Mouse (Mus musculus): ENCODE measurements around the gene Dcdc2a. TPM values are rescaled to one million over a fixed set of nuclear protein-coding genes. Genes with fewer than 3 reads are reported as not detected.

The Dcdc2a gene
- total RNA-seq, 2 experiments from 2014 or later, result 0.79 to 20.8 TPM

DNA sequence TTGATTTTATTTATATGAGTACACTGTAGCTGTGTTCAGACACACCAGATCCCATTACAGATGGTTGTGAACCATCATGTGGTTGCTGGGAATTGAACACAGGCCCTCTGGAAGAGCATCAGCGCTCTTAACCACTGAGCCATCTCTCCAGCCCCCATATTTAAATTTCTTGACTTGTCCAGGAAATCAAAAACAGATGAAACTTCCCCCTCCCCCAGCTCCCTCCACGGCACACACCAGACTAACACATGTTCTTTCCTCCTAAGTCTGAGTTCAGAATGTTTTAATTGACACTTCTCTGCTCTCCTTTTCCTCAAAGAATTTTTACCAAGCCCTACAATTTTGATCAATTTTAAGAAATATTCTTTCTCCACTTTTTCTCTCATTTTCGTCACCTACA, 113.1 kb downstream of the Dcdc2a start:
- DNase-seq (ENCODE audit: low spot score in 2 of 2), result no peak

DNA sequence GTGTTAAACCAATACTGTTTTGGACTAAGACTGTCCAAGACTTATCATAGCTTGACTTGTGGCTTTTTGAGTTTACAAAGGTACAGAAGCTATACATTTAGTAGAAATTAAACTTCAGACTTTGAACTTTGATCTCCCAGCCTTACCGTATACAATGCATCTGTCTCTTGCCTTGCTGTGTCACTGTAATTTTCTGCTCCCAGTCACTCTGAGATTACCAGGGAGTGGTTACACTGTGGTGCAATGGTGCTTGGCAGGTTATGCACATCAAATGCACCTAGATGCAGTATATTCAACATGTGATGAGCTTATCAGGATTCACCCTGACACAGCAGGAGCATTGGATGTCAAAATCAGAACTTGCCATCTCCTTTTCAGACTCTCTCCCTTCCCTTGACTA, 122.0 kb downstream of the Dcdc2a start:
- DNase-seq (ENCODE audit: low spot score in 2 of 2), result no peak

DNA sequence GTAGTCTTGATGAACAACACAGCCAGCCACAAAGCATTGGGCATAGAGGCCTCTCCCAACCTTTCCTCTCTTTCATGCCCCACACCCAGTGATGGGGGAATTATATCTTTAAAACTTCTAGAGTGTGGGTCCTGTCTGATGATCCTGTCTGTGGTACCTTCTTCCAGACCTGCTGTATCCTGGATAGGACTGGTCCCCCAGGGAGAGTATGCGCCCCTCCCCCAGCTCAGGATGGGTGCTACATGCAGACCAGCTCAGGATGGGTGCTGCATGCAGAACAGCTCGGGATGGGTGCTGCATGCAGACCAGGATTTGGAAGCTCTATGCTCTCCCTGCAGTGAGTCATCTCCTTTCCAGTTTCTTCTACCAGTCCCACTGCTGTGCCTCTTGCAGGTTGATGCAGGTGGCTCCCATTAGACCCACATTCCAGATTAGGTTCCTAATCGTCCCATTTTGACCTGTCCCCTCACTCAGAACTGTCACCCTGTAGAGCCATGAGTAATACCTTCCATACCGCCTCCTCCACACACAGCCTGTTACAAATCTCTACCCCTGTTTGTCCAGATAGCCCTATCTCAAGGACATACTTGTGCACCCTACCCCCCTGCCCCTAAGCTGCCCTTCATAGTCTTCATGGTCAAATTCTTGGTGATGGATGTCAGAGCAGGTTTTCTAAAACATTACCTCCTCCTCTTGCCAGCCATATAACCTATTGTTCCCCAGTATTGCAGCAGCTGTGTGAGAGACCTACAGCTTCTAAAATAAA, 122.6 kb downstream of the Dcdc2a start:
- DNase-seq (ENCODE audit: low spot score in 2 of 2), result no peak

DNA sequence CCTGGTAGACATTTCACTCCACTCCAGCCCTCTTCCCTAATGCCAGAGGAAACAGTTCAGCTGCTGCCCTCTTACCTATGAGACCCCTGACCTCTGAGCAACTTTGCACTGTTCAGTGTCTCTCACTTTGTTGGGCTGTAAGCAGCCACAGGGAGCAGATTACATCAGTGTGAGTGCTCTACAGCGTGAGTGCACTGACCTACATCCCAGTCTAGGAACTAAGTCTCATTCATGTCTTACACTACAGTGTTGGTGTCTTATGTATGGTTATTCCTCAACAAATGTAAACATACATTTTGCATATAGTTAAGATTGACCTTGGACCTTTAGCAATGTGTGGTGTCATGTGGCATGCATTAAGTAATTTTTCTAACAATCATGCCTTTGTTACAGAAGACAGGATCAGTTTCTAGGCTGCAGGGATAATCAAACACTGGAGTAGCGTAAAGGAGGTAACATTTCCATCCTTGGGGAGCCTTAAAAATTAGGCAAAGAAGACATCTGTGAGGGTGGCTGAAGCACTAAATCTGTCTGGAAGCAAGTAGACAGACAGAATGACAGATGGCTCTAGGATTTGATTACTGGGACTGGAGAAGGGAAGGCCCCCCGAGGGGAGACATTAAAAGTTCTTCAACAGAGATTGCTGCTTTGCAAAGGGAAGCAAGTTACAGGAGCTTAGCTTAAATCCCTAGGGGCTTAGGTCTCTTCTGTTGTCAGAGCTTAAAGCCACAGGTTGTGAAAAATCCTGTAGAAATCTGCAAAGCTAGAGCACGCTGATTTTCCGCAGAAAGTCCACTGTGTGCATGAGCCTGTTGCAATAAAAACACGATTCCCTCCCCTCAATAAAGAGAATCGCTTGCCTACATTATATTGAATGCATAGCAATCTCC, 130.9 kb downstream of the Dcdc2a start:
- DNase-seq (ENCODE audit: low spot score in 2 of 2), result no peak

DNA sequence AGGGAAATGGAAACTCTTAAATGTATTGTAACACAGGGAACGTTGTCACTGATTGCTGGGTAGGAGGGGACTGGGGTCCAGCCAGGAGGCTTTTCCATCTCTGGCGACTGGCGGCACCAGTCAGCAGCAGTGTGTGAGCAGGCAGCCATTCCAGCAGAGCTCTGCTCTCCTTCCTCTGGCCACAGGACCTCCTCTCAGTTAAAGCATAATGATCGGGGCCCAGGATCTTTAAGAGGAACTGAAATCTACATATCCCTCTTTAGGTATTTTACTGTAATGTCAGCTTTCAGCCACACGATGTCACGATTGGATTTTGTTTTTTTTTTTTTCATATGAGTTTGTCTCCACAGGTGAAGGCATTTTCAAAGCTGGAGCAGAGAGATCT, 131.5 kb downstream of the Dcdc2a start:
- no peak for DNase-seq (ENCODE audit: low spot score in 2 of 2)

DNA sequence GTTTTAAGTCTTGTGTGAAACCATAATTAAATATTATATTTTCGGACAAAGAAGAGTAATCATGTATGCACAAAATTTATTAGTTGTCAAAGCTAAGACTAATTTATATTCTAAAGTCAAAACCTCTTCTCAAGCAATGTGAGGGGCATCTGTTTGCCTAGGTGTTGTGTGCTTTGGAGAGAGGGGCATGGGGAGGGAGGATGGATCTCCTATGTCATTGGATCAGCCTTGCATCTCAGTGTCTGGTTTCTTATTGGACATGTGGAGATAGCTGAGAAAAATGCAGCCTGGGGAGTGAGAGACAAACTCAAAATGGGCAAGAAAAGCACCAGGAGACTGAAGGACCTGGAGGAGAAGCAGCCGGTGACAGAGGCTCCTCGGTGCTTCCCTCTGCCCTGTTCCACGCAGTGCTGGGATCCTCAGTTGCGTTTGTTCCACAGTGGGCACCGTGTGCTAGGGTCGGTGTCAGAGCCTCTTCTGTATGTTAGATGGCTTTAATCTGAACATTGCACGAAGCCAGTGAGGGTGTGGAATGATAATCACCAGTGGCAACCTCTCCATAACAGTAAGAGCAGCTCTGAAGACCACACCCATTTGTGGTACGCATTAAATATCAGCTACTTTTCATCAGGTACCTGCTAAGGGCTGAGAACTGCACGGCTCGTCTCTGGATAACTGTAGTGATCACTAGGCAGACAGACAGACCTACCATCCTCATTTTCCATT, 133.8 kb downstream of the Dcdc2a start:
- DNase-seq (ENCODE audit: low spot score in 2 of 2), result no peak

DNA sequence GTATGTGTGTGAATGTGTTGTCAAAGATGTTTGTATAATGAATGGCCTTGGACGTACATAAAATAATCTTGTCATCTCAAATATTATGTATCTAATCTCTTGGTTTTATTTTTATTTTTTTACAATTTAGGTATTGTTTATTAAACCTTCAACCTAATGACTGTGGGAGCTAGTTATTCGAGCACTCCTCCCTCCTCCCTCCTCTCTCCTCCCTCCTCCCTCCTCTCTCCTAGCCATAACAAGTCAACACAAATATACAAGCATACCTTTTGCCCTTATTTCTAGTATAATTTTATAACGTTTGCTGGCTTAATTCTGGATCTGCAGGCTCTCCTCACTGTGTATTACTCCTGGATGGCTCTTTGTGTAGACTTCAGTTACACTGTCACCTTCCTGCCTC, 134.4 kb downstream of the Dcdc2a start:
- no peak for DNase-seq (ENCODE audit: low spot score in 2 of 2)

DNA sequence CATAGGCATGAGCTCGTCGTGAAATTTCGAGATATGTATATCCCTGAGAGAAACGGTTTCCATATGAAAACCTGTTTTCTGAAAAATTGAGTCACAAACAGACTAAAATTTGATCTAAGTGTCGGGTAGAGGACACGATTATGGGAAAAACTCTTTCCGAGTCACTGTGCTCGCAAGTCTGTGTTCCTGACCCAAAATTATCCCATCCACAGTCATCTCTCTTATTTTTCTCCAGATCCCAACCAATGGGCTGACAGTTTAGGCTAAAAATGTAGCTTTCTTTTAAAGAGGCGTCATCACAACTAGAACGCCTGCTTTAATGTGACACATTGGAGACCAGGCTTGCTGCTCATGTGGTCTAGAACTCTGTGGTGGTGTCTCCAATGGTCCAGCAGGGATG, 139.9 kb downstream of the Dcdc2a start:
- DNase-seq (ENCODE audit: low spot score in 2 of 2), result no peak

DNA sequence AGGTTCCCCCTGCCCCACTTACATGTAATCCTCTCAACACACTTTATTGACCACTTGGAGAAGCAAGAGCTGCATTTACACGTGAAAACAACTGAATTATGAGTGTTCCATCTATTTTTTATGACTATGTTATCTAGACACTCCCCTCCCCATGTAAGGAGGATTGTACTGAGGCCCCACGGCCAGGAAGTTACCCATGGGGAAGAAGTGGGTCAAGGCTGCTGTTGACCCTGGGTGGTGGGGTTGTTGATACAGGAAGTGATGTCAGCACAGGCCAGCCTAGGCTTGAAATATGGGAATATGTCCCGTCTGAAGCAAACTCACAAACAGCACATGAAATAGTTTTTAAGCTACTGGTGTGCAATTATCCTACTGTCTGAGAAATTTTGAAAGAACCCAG, 144.1 kb downstream of the Dcdc2a start:
- DNase-seq (ENCODE audit: low spot score in 2 of 2), result no peak

DNA sequence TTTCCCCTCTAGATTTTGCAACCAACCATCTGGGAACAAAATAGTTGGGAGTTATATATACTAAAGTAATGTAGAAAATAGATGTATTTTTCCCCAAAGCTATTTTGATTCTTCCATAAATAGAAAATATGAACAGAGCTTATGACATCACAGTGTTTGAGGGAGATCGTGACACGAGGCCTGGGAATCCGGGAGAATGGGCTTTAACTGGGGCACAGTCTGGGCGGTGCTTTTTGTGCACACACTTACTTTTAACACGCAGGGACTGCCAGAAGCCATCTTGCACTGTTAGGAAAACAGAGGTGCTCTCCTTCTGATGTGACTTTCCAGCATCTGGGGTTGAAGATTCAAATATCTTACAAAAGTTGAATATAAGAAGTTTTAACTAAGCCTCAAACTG, 151.1 kb downstream of the Dcdc2a start:
- no peak for DNase-seq (ENCODE audit: low spot score in 2 of 2)

DNA sequence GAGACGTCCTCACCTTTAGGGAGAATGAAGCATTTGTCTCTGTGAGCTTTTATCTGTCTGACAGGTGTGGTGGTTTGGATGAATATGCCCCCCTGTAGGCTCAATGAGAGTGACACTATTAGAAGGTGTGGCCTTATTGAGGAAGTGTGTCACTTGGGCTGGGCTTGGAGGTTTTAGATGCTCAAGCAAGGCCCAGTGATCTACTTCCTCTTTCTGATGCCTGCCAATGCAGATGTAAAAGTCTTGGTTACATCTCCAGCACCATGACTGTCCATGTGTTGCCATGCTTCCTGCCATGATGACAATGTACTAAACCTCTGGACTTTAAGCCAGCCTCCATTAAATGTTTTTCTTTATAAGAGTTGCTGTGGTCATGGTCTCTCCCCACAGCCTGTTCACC, 162.6 kb downstream of the Dcdc2a start:
- no peak for DNase-seq (ENCODE audit: low spot score in 2 of 2)

DNA sequence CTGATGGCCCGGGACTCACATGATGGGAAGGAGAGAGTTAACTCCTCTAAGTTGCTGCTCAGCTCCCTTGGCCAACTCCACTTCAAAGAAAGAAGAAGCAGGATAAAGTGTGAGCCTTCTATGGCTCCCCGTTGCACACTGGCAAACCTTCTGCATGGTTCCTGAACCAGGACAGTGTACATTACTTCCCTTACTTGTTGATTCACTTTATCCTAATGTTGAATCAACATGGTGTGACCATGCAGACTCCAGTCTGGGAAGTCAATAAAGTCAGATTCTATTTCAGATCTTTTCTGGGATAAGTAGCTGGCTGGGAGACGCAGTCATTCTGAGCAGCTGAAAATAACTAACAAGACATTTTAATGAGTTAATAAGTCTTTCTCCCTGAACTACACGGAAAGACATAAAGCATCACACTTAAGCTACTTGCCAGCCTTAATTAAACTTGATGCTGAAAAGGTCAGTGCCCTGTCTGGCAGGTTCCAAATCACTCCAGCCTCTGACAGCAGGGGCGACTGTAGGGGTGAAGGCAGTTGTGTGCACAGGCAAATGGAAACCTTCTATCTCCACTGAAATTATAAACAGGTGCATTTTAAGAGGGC, 164.5 kb downstream of the Dcdc2a start:
- DNase-seq (ENCODE audit: low spot score in 2 of 2), result no peak

DNA sequence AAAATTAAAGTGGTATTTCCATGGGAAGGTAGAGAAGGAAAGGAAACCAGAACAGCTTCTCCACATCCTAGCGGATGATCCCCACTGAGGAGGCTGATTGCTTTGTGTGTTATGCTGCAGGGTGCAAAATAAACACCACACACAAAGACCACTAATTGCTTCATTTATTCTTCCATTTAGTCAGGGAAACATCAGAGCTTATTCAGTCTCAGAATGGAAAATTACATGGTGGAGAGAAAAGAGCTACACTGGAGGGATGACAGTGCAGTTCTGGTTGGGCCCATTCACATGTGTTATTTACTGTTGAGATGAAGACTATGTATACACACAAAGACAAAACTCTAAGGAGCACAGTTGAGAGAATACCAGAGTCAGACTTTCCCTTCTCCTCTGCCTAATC, 196.1 kb downstream of the Dcdc2a start:
- DNase-seq (ENCODE audit: low spot score in 2 of 2), result no peak

DNA sequence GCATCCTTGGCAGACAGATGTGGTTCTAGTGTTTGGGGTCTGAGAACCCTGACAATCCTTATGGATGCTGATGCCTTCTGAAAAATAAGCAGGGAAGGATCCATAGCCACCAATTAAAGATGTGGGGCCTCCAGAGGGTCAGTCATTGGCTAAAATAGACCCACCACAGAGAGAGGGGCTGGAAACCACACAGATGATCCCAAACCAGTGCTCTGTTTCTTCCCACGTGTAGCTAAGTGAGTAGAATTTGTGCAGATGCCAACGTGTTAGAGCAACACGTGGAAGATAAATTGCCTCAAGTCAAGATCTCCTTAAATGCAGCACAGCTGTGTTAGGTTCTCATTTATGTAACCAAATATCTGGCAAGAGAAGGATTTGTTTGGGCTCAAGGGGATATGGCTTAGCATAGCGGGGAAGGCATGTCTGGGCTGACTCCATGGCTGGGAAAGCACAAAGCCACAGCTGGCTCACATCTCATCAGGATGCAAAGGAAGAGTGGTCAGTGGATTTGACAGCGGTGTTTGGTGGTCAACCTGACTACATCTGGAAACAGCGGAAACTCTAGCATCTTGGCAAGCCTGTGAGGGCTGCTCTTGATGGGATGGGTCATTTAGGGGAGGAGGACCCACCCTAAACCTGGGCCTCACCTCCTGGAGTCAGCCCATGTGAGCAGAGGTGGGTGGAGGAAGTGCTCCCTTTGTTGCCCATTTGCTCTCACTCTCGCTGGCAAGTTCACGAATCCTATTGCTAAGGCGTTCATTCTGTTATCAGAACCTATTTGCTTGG, 198.9 kb downstream of the Dcdc2a start:
- no peak for DNase-seq (ENCODE audit: low spot score in 2 of 2)

DNA sequence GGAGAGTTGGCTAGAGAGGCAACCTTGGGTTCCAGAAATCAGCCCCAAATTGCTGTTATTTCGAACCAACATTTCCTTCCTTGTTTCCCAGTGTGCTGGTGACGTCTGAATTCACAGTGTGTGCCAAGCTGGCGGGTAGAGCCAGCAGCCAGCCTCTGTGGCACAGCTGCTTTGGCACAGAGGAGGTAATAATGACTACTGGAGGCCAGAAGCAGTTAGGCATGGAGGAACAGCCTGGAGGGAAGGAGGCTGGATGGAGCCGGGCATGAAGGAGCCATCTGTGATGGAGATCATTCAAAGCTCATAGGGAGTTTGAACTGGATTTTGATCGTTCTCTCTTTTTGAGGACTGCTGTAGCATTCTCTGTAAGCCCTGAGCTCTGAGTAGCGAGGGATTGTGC, 201.8 kb downstream of the Dcdc2a start:
- DNase-seq (ENCODE audit: low spot score in 2 of 2), result no peak

Other genes starting within 250 kb of the Dcdc2a start
- 10 to 100 TPM; 49.6 to 58.0 TPM for gene Acot13, start 224.5 kb upstream of the Dcdc2a start, total RNA-seq (2021)
- gene Tdp2, start 224.3 kb upstream of the Dcdc2a start, total RNA-seq (2021), result 10 to 100 TPM; 39.4 to 40.7 TPM
- gene D130043K22Rik, start 210.9 kb upstream of the Dcdc2a start, total RNA-seq (2021), result 1 to 10 TPM; 1.0 to 1.6 TPM
- gene Aldh5a1, start 118.3 kb upstream of the Dcdc2a start, total RNA-seq (2021), result 10 to 100 TPM; 20.3 to 22.0 TPM
- 10 to 100 TPM in 1 of 2 experiments, 1 to 10 TPM in 1; 2.9 to 13.4 TPM for gene Gpld1, start 112.9 kb upstream of the Dcdc2a start, total RNA-seq (2021)
- 10 to 100 TPM; 57.5 to 74.4 TPM for gene Mrs2, start 35.6 kb upstream of the Dcdc2a start, total RNA-seq (2021)
- gene Nrsn1, start 214.5 kb downstream of the Dcdc2a start, total RNA-seq (2021), result 1 to 10 TPM; 4.8 to 8.0 TPM

Measured in adrenal gland, postnatal 4 days (tissue).